Mouse (Mus musculus): ENCODE results near the gene Slc30a4. TPM values are rescaled to one million over a fixed set of nuclear protein-coding genes. Genes with fewer than 3 reads are reported as not detected.
A peak's percentile ranks its signal among the peaks of the same experiment; 100 is the strongest.

Slc30a4 gene
- total RNA-seq, 2 experiments from 2014 or later = 26.1 to 28.1 TPM

DNA sequence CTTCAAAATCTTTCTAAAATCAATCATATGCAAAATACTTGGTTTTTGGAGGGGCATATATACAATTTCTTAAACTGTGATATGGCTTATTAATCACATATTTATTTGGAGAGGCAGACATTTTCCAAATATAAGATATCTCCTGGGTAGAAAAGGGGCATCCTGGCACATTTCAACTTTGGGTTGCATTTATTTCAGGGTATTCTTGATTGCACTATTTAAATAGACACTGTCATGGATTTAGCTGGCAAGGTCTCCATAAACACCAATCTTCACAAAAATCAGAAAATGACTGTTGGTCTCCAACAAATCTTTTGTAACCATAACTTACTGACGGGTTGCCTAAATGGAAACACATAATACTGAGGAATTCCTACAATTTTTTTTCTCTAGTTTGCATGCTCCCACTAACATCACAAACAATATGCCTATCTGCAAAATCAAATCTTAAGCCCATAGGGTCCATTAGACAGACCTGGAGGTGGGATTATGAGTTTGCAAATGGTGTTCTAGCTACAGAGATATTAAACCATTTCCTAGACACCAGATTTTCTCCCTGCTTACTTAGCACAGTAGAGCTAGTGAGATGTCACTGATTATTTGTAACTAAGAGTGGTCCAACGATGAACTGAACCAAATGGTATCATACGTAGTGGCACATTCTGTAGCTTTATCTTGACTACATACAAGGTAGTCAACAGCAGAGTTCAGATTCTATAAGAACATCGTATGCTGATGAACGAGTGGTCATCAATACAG is 20.9 kb downstream of the Slc30a4 start:
- no peak for DNase-seq (ENCODE audit: low spot score in 2 of 2)

DNA sequence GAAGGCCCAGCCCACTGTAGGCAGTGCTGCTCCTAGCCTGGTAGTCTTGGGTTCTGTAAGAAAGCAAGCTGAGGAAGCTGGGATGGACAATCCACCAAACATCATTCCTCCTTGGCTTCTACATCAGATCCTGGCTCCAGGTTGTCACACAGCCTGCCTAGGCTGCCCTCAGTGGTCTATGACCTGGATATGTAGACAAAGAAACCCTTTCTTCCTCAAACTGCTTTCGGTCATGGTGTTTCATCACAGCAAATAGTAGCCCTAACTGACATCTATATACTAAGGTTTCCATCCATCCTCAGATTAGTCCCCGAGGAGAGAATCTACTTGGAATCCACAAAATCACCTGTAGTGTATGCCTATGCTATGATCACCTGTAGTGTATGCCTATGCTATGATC is 27.3 kb downstream of the Slc30a4 start:
- DNase-seq (ENCODE audit: low spot score in 2 of 2) = no peak

DNA sequence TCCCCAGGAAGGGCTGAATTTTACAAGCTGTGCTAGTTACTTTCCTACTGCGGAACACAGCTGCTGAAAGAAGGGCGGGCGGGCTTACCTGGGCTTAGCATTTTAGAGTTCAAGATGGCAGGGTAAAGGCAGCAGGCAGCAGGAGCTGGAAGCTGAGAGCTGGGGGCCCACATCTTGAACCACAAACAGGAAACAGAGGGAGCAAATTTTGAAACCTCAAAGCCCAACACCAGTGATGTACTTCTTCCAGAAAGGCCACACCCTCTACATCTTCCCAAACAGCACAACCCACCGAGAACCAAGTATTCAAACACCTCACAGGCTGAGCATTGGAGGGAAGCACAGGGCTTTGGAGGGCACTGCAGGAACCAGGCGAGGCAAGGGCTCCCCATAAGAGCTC is 29.6 kb downstream of the Slc30a4 start:
- DNase-seq (ENCODE audit: low spot score in 2 of 2) = no peak

DNA sequence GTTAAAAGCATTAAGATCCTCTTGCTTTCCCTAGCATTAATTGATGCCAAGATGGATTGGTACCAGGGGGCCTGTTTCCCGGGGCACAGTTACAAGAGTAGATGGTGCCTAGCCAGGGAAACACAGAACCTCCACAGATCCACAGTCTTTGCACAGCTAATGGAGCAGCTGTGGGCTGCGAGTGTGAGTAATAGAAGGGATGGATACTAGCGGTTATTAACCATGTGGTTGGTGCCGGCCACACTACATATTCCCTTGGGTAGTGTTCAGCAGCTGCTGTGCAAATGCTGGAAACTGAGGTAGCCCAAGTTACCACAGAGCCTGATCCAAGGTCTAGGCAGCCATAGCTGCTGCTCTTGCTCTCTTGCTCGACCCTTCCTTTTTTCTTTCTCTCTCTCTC is 30.7 kb downstream of the Slc30a4 start:
- peak in 1 of 2 experiments; percentile 9 for DNase-seq (ENCODE audit: low spot score in 2 of 2)

DNA sequence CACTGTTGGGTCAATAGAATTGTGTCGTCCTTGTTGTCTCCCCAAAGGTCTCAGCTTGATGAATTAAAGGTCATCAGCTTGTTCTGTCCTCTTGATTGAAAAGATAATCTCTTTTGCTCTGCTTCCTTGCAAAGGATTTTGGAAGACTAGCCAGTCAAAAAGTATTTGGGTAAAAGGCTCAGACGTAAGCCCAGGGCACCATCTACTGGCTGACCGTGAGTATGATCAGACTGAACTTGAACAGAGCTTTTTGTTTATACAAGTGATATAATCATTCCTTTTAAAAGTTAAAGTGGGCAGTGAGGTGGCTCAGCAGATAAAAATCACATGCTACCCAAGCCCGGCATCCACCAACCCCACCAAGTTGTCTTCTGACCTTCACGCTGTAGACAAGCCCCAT is 34.6 kb downstream of the Slc30a4 start:
- peak in 1 of 2 experiments; percentile 49 for DNase-seq (ENCODE audit: low spot score in 2 of 2)

DNA sequence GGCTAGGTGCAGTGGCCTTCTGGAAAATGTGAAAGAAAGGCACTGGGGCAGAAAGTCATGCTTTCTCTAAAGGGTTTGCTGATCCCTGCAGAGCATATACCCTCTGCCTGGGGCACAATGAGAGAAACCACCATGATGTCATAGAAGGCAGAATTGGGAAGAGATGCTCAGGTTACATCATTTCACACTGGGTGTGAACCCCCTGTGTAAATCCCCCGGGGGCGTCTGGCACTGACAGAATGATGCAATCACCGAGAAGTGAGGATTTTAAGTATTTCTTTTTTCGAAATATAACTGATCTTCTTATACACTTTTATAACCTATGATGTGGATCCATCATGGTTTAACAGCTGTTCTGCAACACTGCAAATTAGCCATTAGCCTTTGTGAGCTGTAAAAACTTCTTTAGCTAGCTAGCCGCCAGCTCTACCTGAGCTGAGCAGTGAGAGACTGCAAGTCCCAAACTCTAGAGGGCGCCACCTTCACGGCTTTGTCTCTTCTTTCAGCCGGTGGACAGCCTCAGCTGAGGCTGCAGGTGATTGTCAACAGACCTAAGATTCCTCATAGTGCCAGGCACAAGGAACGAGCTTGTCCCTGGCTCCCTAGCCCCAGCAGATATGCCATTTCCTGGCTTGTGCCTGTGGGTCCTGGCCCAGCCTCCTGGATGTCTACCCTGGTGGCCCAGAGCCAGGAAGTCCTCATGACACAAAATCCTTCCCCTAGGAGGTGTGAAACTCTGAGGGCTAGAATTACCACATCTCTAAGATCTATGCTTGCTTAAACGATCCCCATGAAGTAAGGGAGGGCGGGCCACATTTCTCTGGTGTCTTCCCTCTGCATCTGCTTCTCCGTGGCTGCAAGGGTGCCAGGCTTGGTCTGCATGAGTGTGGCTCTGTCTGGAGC is 36.2 kb downstream of the Slc30a4 start:
- no peak for DNase-seq (ENCODE audit: low spot score in 2 of 2)

DNA sequence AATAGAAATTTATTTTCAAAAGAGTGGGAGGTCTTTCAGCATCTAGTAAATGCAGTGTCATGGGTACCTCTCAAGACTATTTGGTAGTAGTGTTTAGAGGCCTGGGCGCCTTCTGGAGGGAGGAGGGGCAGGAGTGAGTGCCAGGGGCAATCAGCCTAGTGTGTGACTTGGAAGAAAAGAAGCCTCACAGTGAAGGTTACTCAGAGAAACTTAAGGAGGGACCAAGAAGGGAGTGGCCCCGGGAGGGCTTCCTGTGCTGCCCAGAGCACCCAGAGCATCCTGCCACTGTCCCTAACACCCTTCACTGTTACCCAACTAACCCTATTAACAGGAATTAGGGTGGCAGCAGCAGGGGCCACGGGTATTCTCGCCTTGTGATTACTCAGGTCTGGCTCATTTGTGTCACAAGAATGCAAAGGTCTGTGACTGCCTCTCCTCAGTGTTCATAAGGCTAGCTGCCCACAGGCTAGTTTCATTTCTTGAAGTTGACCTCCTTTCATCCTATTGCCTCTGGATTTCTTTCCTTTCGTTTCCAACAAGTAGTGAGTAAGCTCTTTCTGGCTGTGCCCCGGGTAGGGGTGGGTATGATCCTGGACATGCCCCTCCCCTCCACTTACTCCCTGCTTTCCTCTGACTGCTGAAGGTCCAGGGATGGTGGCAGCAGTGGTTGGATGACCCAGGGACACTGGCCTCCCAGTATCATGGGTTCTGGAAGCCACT is 37.0 kb downstream of the Slc30a4 start:
- no peak for DNase-seq (ENCODE audit: low spot score in 2 of 2)

DNA sequence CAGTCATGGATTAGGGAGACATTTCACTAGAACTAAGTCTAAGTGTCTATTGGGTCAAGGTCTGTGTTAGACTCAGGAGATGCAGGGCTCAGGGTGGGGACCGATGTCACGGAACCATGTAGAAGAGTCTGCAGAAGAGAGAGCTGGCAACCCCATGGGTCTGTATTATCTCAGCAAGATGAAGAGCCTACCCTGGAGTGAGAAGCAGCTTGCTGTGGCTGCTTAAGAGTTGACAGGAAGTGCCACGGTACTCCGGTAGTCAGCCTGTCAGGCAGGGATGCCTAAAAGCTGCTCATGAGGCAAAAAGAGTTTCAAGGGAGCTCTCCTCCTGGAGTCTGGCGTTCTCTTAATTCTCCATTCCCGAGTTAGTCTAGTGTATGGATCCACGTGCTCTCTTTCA is 42.6 kb downstream of the Slc30a4 start:
- no peak for DNase-seq (ENCODE audit: low spot score in 2 of 2)

DNA sequence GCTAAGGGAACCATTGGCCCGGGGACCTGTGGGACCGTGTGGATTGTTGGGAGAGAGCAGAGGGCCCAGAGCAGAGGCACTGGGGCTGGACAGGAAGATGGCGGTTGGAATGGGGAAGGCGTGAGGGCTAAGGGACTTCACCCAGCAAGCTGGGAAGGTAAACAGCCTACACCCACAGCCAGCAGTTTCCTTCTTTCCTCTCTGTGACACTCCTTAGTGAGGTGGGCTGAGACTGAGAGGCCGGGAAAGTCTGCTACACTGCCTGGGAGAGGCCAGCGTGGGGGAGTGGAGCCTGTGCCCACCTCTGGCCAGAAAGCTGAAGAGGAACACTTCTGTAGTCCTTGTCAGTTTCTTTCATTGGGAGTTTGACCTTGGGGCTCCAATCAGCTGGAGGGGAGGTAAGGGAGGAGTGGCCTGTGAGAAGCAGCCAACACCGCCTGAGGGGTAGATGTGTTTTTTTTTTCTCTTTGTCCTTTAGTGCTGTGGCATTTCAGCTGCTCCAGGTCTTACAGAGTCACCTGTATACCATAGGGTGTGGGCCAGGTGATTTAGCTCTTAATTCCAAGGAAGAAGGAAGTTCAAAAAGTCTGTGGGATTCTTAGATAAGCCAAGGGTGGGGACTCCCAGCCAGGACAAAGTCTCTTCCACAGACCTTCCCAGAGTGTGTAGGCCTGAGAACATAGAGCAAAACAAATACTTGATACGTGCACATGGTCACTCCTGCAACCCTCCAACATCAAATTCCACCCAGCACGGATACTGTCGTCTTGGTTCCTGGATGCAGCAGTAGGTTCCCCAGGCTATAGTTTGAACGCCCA is 44.5 kb downstream of the Slc30a4 start:
- DNase-seq (ENCODE audit: low spot score in 2 of 2) = no peak

DNA sequence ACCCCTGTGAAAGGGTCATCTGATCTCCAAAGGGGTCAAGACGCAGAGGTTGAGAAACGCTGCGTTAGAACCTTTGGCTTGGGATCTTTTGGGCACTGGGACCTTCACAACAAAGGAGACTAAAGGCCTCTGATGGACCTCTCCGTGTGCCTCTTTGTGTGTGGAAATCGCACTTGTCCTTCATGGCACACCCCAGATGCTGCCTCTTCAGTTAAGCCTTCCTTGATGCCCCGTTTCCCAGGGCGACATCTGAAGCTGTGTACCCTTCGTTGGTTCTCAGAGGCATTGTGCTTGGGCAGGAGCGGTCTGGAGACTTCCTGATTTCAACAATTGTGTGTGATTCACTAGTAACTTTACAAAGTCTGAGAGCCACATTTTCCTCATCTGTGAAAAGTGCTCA is 45.7 kb downstream of the Slc30a4 start:
- DNase-seq (ENCODE audit: low spot score in 2 of 2) = no peak

DNA sequence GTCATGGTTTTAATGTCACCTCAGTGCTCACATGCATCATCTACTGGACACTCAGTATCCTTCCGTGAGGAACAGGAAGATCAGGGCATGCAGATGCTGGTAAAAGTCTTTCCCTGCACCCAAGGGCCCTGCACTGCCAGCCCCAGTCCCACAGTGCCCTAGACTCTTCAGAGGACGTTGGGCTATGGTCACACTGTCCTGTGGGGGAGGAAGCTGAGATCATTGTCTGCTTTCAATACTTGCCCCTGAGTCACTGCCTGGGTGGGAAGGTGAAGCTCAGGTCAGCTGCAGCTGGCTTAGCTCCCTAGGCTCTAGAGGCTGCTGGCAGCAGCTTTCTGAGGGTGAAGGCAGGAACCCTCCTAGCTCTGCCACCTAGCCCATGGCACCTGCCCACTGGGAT is 46.4 kb downstream of the Slc30a4 start:
- no peak for DNase-seq (ENCODE audit: low spot score in 2 of 2)

DNA sequence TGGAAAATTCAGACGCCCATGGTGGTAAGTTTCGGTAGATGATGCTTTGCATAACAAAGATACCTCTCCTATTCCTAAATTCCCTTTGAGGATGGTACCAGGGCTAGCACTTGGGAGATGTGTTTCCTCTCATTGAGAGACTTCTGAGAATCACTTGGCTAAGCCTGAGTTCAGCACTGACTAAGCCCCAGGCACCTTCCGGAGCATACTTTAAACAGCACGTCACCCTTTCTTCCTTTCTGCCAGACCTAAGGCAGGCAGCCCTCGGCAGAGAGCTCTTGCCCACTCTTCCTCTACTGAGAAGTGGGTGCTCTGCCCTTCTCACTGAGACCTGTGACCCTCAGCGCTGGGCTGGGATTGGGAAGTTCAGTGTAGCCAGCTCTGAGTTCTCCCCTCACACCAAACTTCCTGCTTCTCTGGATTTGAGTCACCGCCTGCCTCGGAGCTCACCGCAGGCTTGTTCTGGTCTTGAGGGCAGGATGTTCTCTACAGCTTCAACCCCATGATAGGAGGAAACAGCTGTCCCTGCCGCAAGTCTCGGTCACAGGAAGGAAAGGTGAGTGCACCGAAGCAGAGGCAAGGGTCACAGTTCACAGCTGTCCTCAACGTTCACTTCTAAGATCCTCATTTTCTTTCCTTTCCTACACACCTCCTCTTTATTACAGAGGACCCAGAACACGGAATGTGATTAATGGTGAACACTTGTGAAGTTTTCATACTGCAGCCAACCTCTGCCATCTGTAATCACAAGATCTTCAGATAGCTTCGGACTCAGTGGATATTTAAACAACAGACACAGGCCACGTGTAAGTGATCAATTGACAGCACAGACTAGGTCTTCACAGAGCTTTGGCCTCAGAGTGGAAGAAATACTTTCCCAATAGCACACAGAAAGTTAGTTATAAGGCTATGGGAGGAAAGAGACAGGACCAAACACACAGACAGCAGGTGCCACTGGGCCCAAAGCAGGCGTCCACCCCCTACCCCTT is 50.1 kb downstream of the Slc30a4 start:
- DNase-seq (ENCODE audit: low spot score in 2 of 2) = no peak

DNA sequence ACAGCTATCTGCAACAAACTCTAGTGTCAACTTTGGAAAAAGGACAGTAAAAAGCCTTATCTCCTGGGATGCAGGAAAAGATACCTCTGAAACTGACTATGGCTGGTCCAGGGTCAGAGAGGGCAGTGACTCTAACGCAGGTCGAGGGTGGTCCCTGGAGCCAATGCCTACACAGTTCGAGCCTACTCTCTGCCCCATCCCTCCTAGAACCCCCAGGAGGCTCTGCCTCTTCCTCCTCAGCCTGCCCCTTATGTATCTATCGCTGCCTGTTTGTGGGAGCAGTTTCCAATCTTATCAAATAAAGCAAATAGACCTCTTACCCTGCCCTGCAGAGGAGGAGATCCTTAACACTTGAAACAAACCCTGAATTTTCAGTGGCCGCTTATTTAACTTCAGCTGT is 63.8 kb downstream of the Slc30a4 start:
- DNase-seq (ENCODE audit: low spot score in 2 of 2) = no peak

DNA sequence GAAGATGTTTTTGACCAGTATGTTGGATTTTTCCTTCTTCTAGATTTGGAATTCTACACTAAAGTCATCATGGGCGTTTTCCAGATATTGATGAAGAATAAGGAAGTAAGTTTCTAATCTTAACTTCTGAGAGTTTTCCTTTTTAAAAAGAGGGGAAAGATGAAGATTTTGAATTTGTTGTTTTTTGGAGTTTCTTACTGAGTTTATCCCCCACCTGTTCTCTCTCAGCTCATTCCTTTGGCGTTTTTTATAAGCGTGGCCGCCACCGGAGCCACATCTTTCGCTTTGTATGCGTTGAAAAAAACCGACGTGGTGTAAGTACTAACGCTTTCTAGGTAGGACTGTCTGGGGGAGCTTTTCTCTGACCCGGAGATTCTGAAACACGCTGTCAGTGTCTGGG is 64.4 kb downstream of the Slc30a4 start:
- DNase-seq (ENCODE audit: low spot score in 2 of 2) = no peak

DNA sequence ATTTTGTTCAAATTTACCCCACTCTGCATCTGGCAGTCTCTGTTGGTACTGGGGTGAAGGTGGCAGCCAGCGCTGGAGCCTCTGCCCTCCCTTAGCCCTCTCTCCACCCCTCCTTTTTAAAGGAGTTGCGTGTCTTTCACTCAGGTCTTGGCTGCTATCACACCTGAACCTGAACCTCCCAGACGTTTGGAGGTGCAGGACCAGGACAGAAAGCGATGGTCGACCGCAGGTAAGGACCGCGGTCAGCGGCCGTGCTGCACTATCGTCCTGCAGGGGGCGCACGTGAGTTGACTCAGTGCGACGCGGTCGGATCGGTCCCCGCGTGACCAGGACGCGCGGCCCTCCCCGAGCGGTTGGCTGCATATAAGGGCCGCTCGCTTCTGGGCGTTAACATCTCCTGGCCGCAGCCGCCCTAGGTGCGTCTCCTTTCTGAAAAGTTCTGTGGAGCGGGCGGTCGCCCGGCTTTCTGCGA is 64.9 kb downstream of the Slc30a4 start:
- peak; percentile 49 to 52 for DNase-seq (ENCODE audit: low spot score in 2 of 2)

DNA sequence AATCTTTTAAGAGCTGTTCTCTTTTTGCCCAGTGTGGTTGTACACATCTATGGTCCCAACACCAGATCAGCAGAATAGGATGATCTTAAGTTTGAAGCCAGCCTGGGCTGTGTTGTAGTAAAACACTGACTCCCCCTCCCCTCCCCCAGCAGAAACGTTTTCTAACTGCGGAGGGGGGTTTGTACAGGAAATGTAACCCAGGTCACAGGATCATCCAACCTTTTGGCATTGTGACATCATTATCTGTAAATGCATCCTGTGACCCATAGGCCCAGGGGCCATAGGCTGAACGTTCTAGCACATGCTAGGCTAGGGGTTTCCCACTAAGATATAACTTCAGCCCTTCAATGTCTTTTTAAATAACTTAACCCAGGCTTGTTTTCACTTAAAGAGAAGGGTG is 65.8 kb downstream of the Slc30a4 start, which contains the start of gene AA467197:
AA467197 (plus strand) TSS at position 301 of the 400 bp plus-strand sequence.
- DNase-seq (ENCODE audit: low spot score in 2 of 2) = no peak
